Mouse (Mus musculus): ENCODE results near the gene Acadl. TPM values are rescaled to one million over a fixed set of nuclear protein-coding genes. Genes with fewer than 3 reads are reported as not detected.

Gene Acadl
- total RNA-seq, 2 experiments from 2014 or later: 1,047 to 1,088 TPM

GRCm38 (mm10) chr1:66806821-66807220, 56.3 kb downstream of the Acadl start:
- DNase-seq (ENCODE audit: low spot score): no peak
- intact Hi-C loops (cut with DNase I): no loop called here

GRCm38 (mm10) chr1:66805408-66805807, 57.7 kb downstream of the Acadl start:
- no peak for DNase-seq (ENCODE audit: low spot score)
- intact Hi-C loops (cut with DNase I): no loop called here

DNA sequence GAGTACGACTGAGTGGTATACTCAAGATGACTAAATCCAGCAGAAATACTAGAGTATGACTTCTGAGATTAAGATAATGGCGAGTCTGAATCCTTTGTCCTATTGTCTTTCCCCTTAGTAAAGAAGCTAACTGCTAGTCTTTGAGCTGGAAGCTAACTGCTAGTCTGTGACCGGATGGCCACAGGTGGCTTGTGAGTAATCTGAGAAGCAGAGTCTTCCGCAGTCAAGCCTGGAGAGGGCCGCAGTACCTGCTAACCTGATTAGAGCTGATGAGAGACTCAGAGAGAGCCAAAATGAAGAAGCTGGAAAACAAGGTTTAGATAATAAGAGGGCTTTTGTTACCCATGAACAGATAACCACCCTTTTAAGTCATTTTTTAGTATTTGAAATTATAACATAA, 58.4 kb downstream of the Acadl start:
- intact Hi-C loops (cut with DNase I): no loop called here
- DNase-seq (ENCODE audit: low spot score): no peak

- no peak for DNase-seq (ENCODE audit: low spot score)
- intact Hi-C loops (cut with DNase I): no loop called here
Measured at GRCm38 (mm10) chr1:66797962-66798361, 65.1 kb downstream of the Acadl start.

DNA sequence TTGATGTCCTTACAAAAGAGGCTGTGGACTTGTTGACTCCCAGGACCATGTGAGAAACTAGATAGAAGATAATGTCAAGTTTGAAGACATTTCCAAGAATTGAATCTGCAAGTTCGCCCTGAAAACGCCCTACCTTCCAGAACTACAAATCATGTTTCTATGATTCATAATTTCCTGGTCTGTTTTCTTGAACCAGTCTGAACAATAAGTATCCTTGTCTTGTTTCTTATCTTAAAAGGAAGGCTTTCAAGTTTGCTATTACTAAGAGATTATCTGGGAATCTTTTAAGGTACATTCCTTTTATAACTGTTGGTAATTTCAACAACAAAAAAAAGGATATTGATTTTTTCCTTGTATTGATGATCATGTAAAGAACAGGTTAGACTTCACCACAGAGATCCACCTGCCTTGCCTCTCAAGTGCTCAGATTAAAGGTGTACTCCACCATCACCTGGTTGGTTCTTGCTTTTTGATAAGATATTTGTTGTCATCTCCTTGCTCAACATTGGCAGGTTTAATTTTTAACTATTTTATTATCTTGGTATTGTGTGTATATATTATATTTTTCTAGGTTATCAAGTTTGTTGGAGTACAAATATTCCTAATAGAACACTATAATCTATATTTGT, 70.1 kb downstream of the Acadl start:
- no peak for DNase-seq (ENCODE audit: low spot score)
- intact Hi-C loops (cut with DNase I): no loop called here

DNA sequence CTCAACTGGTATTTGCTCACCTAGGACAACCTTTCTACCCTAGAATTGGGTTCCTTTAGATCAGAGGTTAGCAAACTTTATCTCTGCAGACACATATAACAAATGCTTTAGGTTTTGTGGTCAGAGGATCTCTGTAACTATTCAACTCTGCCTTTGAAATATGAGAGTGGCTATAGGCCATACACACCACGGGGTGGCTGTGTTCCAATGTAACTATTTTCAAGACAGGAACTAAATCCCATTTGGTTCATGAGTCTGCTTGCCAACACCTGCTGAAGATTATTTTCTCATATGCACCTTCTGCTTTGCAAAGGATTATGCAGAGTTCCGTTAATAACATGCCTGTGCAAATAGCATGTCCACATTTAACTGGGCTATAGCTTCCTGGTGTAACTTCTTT, 80.8 kb downstream of the Acadl start:
- intact Hi-C loops (cut with DNase I): no loop called here
- DNase-seq (ENCODE audit: low spot score): no peak

- intact Hi-C loops (cut with DNase I): no loop called here
- DNase-seq (ENCODE audit: low spot score): no peak
Measured at GRCm38 (mm10) chr1:66781027-66781426, 82.0 kb downstream of the Acadl start.

Other genes starting within 250 kb of the Acadl start
- gene Rpe, start 162.4 kb downstream of the Acadl start, total RNA-seq (2021): 10 to 100 TPM; 12.2 to 13.8 TPM
- gene Kansl1l, start 45.7 kb downstream of the Acadl start, total RNA-seq (2021): 10 to 100 TPM; 21.7 to 22.9 TPM
- 10 to 100 TPM; 39.6 to 40.7 TPM for gene Myl1, start 82.1 kb upstream of the Acadl start, total RNA-seq (2021)
- 10 to 100 TPM; 32.6 to 34.3 TPM for gene Lancl1, start 175.6 kb upstream of the Acadl start, total RNA-seq (2021)

Data from heart, postnatal 25 days (tissue).